Mouse (Mus musculus) left cerebral cortex, postnatal 25 days (tissue): ENCODE results near the gene Esrp2. TPM values are rescaled to one million over a fixed set of nuclear protein-coding genes. Genes with fewer than 3 reads are reported as not detected.
A peak's percentile ranks its signal among the peaks of the same experiment; 100 is the strongest.

Source experiments
- DNase-seq, 2 experiments: peaks; one replicate each; pipeline ENCODE4 v3.0.0; 2022; ENCODE audit warnings: low spot score in 2 of 2, mixed read lengths in 1 of 2
- intact Hi-C: fragments of 180-260 bp; cut with DNase I; formaldehyde crosslinking; loops from one replicate; pipeline ENCODE4 v1.15.1; 2025
- total RNA-seq, 2 experiments: library from RNA; stranded (reverse); gene quantifications; 2 replicates each; pipeline ENCODE4 v1.2.3; 2021

Gene Esrp2
- total RNA-seq, 2 experiments from 2014 or later: not detected

- intact Hi-C loops: no loop called here
Measured at GRCm38 (mm10) chr8:106149801-106150652, 13.3 kb upstream of the Esrp2 start, which contains the start of gene Pla2g15. Pla2g15 (plus strand) TSS chr8:106150399.

GRCm38 (mm10) chr8:106149025-106149424 is 12.3 kb upstream of the Esrp2 start:
- no peak for DNase-seq
- intact Hi-C loops: no loop called here

More at GRCm38 (mm10) chr8:106149801-106150652, 13.3 kb upstream of the Esrp2 start, which contains the start of gene Pla2g15:
- peak; percentile 94 to 97 for DNase-seq

GRCm38 (mm10) chr8:106147868-106148565 is 11.2 kb upstream of the Esrp2 start:
- DNase-seq: no peak
- intact Hi-C loops: no loop called here

GRCm38 (mm10) chr8:106146014-106146413 is 9.2 kb upstream of the Esrp2 start:
- DNase-seq: no peak
- intact Hi-C loops: no loop called here

GRCm38 (mm10) chr8:106145331-106145730 is 8.6 kb upstream of the Esrp2 start:
- intact Hi-C loops: no loop called here
- no peak for DNase-seq

GRCm38 (mm10) chr8:106140769-106141168 is 4.0 kb upstream of the Esrp2 start:
- DNase-seq: peak; percentile 82 to 88
- intact Hi-C loops: loop anchor here (2.0 kb wide), 2 partner anchors 58 to 86 kb away; no protein-coding TSS in a partner anchor

GRCm38 (mm10) chr8:106140191-106140590 is 3.4 kb upstream of the Esrp2 start:
- no peak for DNase-seq
- intact Hi-C loops: loop anchor here (2.0 kb wide), 2 partner anchors 59 to 87 kb away; no protein-coding TSS in a partner anchor

GRCm38 (mm10) chr8:106138616-106139015 is 1.8 kb upstream of the Esrp2 start:
- DNase-seq: no peak
- intact Hi-C loops: loop anchor here (10.0 kb wide), 1 partner anchor 266 kb away; no protein-coding TSS in a partner anchor

GRCm38 (mm10) chr8:106137906-106138477 is 1.2 kb upstream of the Esrp2 start:
- intact Hi-C loops: loop anchor here (10.0 kb wide), 1 partner anchor 267 kb away; no protein-coding TSS in a partner anchor
- DNase-seq: peak; percentile 35 to 64

- no peak for DNase-seq
- intact Hi-C loops: loop anchor here (10.0 kb wide), 1 partner anchor 267 kb away; no protein-coding TSS in a partner anchor
Measured at GRCm38 (mm10) chr8:106137218-106137905, 588 bp upstream of the Esrp2 start.

GRCm38 (mm10) chr8:106135672-106136071 is 1.1 kb downstream of the Esrp2 start:
- no peak for DNase-seq
- intact Hi-C loops: loop anchor here (10.0 kb wide), 1 partner anchor 269 kb away; no protein-coding TSS in a partner anchor

- intact Hi-C loops: loop anchor here (10.0 kb wide), 1 partner anchor 270 kb away; no protein-coding TSS in a partner anchor
Measured at GRCm38 (mm10) chr8:106134751-106135571, 1.8 kb downstream of the Esrp2 start.

GRCm38 (mm10) chr8:106133946-106134345 is 2.8 kb downstream of the Esrp2 start:
- DNase-seq: no peak
- intact Hi-C loops: loop anchor here (10.0 kb wide), 1 partner anchor 271 kb away; no protein-coding TSS in a partner anchor

More at GRCm38 (mm10) chr8:106134751-106135571, 1.8 kb downstream of the Esrp2 start:
- DNase-seq: no peak

- no peak for DNase-seq
- intact Hi-C loops: loop anchor here (10.0 kb wide), 1 partner anchor 271 kb away; no protein-coding TSS in a partner anchor
Measured at GRCm38 (mm10) chr8:106133526-106133925, 3.2 kb downstream of the Esrp2 start.

GRCm38 (mm10) chr8:106132356-106132755 is 4.4 kb downstream of the Esrp2 start:
- no peak for DNase-seq
- intact Hi-C loops: loop anchor here (10.0 kb wide), 1 partner anchor 272 kb away; no protein-coding TSS in a partner anchor

- DNase-seq: no peak
- intact Hi-C loops: loop anchor here (10.0 kb wide), 1 partner anchor 273 kb away; no protein-coding TSS in a partner anchor
Measured at GRCm38 (mm10) chr8:106131488-106132222, 5.1 kb downstream of the Esrp2 start.

- intact Hi-C loops: loop anchor here (10.0 kb wide), 1 partner anchor 274 kb away; no protein-coding TSS in a partner anchor
- DNase-seq: no peak
Measured at GRCm38 (mm10) chr8:106131021-106131420, 5.8 kb downstream of the Esrp2 start.
